Mouse (Mus musculus) duodenum, adult 2 months (tissue): ENCODE results near the gene Zfp770. TPM values are rescaled to one million over a fixed set of nuclear protein-coding genes. Genes with fewer than 3 reads are reported as not detected.

Experiments used
- polyA plus RNA-seq: library from polyadenylated mRNA; depleted of rRNA; stranded (reverse); fragments of >200 nt; gene quantifications from 2 replicates; pipeline ENCODE4 v1.2.3, GENCODE M21; 2012; ENCODE audit warnings: low replicate concordance; rRNA removed

Zfp770 gene
- 0.07 and 0.12 TPM in 2 replicates for polyA plus RNA-seq

GRCm38 (mm10) chr2:114200932-114201559 is at the start of gene Zfp770:
Gene Zfp770, minus strand, starts transcription at chr2:114201469.

GRCm38 (mm10) chr2:114186924-114187323 is 14.3 kb downstream of the Zfp770 start, which contains the start of gene Aqr:
Gene Aqr, minus strand, starts transcription at chr2:114187024.

Other genes with a start within 250 kb of the Zfp770 start
- gene Gjd2, start 187.8 kb downstream of the Zfp770 start, polyA plus RNA-seq, result 0.18 TPM in 1 of 2 replicates, not detected in the other
- 1.1 and 2.0 TPM in 2 replicates for gene Actc1, start 147.9 kb downstream of the Zfp770 start, polyA plus RNA-seq
- 5.9 and 11.7 TPM in 2 replicates for gene Aqr, start 14.4 kb downstream of the Zfp770 start, polyA plus RNA-seq